Mouse (Mus musculus) layer of hippocampus, adult 2 months (tissue): ENCODE data around the gene Wars. TPM values are rescaled to one million over a fixed set of nuclear protein-coding genes. Genes with fewer than 3 reads are reported as not detected.

Experiments
- DNase-seq, 2 experiments: peaks; one replicate each; pipeline ENCODE4 v3.0.0; 2022; ENCODE audit warnings: low spot score in 2 of 2
- H3K27ac ChIP-seq: fragments of 200-600 bp; 2 replicates; pipeline ENCODE4 v1.8.1; 2022
- H3K4me3 ChIP-seq: fragments of 200-600 bp; 2 replicates; pipeline ENCODE4 v1.8.1; 2022; ENCODE audit warnings: mild to moderate bottlenecking
- CTCF ChIP-seq: fragments of 200-600 bp; conservative IDR thresholded peaks from 2 replicates; pipeline ENCODE4 v1.8.1; 2022; ENCODE audit warnings: antibody characterized with exemption, mild to moderate bottlenecking, moderate library complexity
- total RNA-seq, 2 experiments: library from RNA; stranded (reverse); gene quantifications; 2 replicates each; pipeline ENCODE4 v1.2.3; 2021

Gene Wars
- total RNA-seq, 2 experiments from 2014 or later, result 82.0 to 86.2 TPM

- H3K27ac ChIP-seq, result peak within 1 kb of the TSS; percentile 89
- peak; percentile 45 for TF ChIP-seq CTCF
Measured at GRCm38 (mm10) chr12:108835840-108836409, 58.0 kb downstream of the Wars start, which contains the start of the genes Slc25a29 and Slc25a47. Gene Slc25a29, minus strand, starts transcription at chr12:108835883. Gene Slc25a47, plus strand, starts transcription at chr12:108836046.

GRCm38 (mm10) chr12:108835208-108835839, 58.6 kb downstream of the Wars start:
- TF ChIP-seq CTCF, result no peak
- no peak for DNase-seq
- peak overlapping the region; percentile 89 for H3K27ac ChIP-seq
- H3K4me3 ChIP-seq, result peak overlapping the region; percentile 66

More at GRCm38 (mm10) chr12:108835840-108836409, 58.0 kb downstream of the Wars start, which contains the start of the genes Slc25a29 and Slc25a47:
- peak; percentile 97 for DNase-seq
- peak within 1 kb of the TSS; percentile 66 for H3K4me3 ChIP-seq

- no peak for DNase-seq
- no peak for TF ChIP-seq CTCF
- Histone ChIP-seq H3K27ac (peak overlapping the region; percentile 89; the same call in 1 of the 2 replicates), H3K4me3 (peak overlapping the region; percentile 66)
Measured at GRCm38 (mm10) chr12:108834786-108835185, 59.2 kb downstream of the Wars start.

- TF ChIP-seq CTCF, result no peak
- peak overlapping the region; percentile 66 for H3K4me3 ChIP-seq
- peak overlapping the region; percentile 78; the same call in 1 of the 2 replicates for H3K27ac ChIP-seq
- DNase-seq, result no peak
Measured at GRCm38 (mm10) chr12:108834337-108834736, 59.6 kb downstream of the Wars start.

- peak overlapping the region; percentile 78 for H3K27ac ChIP-seq
- no peak for TF ChIP-seq CTCF
Measured at GRCm38 (mm10) chr12:108833408-108833807, 60.6 kb downstream of the Wars start.

GRCm38 (mm10) chr12:108832851-108833250, 61.1 kb downstream of the Wars start:
- H3K4me3 ChIP-seq, result peak overlapping the region; percentile 23; the same call in 1 of the 2 replicates
- peak overlapping the region; percentile 78 for H3K27ac ChIP-seq
- no peak for TF ChIP-seq CTCF
- DNase-seq, result no peak

More at GRCm38 (mm10) chr12:108833408-108833807, 60.6 kb downstream of the Wars start:
- H3K4me3 ChIP-seq, result peak overlapping the region; percentile 23; the same call in 1 of the 2 replicates
- no peak for DNase-seq

- DNase-seq, result no peak
- Histone ChIP-seq H3K4me3 (peak overlapping the region; percentile 23; the same call in 1 of the 2 replicates), H3K27ac (peak overlapping the region; percentile 78)
- no peak for TF ChIP-seq CTCF
Measured at GRCm38 (mm10) chr12:108831966-108832643, 61.9 kb downstream of the Wars start.

- no peak for TF ChIP-seq CTCF
- DNase-seq, result no peak
- Histone ChIP-seq H3K4me3 (no peak overlapping the region), H3K27ac (no peak overlapping the region)
Measured at GRCm38 (mm10) chr12:108830358-108830757, 63.6 kb downstream of the Wars start.

- no peak for DNase-seq
- Histone ChIP-seq H3K27ac (no peak overlapping the region), H3K4me3 (no peak overlapping the region)
- no peak for TF ChIP-seq CTCF
Measured at GRCm38 (mm10) chr12:108829636-108830035, 64.3 kb downstream of the Wars start.

GRCm38 (mm10) chr12:108827641-108828040, 66.3 kb downstream of the Wars start:
- Histone ChIP-seq H3K4me3 (no peak overlapping the region), H3K27ac (no peak overlapping the region)
- no peak for DNase-seq
- TF ChIP-seq CTCF, result no peak

- no peak for DNase-seq
- H3K4me3 ChIP-seq, result no peak overlapping the region
- TF ChIP-seq CTCF, result no peak
- H3K27ac ChIP-seq, result no peak overlapping the region
Measured at GRCm38 (mm10) chr12:108826958-108827535, 66.9 kb downstream of the Wars start.

- no peak for TF ChIP-seq CTCF
- Histone ChIP-seq H3K4me3 (no peak overlapping the region), H3K27ac (no peak overlapping the region)
- no peak for DNase-seq
Measured at GRCm38 (mm10) chr12:108826282-108826957, 67.6 kb downstream of the Wars start.
